Mouse (Mus musculus) frontal cortex, postnatal 14 days (tissue): Measurements from ENCODE around the gene Asb11.
A peak's percentile ranks its signal among the peaks of the same experiment; 100 is the strongest.

ENCODE experiments used
- DNase-seq, 2 experiments: peaks; one replicate each; pipeline ENCODE4 v3.0.0; 2022; ENCODE audit warnings: low spot score in 2 of 2

The Asb11 gene

DNA sequence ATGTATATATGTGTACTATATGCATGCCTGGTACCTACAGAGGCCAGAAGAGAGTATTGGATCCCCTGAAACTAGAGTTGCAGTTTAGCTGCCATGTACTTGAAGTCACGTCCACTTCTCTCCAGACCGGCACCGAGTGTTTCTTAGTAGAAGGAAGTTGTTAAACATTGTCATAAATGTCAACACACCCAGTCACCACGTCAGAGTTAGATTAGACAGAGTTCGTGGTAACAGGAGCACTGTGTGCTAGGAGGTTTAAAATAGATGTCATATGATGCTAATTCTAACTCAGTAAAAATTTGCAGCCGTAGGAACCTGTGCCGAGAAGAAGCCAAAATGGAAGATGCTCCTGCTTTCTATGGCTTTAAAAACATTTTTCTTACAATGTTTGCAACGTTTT, at the start of gene Asb11:
TSS of gene Asb11 (plus strand) at position 286 of the 400 bp plus-strand sequence.
- no peak for DNase-seq

DNA sequence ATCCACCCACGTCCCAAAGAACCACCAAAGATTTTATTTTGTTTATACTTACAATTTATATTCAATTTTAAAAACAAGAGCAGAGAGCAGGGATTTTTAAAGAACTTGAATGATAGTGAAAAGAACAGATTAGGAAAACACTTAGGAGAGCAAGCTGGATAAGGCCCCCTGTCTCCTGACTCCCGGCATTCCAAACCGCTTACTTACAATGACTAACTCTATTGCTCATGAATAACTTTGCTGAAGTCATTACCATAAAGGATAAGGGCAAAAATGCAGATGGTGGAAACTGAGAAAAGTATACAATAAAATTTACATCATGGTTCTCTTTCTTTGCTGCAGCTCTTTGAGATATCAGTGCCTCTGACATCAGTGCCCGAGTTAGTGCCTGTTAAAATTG, 42.7 kb upstream of the Asb11 start:
- DNase-seq = no peak

DNA sequence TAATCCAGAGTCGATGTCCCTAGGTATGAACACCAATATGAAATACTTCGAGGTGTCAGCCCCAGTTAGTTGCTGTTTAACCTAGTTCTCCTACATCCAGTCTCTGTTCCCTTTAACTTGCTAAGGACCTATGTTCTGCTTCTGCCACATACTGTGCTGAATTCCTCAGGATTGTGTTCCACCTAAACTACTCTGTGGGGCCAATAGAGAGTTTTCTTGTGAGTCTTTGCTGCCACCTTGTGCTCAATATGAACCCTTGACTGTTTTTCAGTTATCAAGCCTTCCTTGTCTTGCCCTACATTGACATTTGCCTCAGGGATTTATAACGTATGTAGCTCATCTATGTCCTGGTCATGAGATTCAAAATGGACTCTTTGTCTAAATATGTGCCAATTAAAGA, 38.3 kb upstream of the Asb11 start:
- DNase-seq = no peak

GRCm38 (mm10) chrX:164405080-164405649, 31.6 kb upstream of the Asb11 start:
- no peak for DNase-seq

GRCm38 (mm10) chrX:164406133-164407022, 30.4 kb upstream of the Asb11 start:
- no peak for DNase-seq

GRCm38 (mm10) chrX:164408301-164408927, 28.4 kb upstream of the Asb11 start:
- DNase-seq = no peak

- DNase-seq = no peak
Measured at GRCm38 (mm10) chrX:164410562-164410961, 26.2 kb upstream of the Asb11 start.

DNA sequence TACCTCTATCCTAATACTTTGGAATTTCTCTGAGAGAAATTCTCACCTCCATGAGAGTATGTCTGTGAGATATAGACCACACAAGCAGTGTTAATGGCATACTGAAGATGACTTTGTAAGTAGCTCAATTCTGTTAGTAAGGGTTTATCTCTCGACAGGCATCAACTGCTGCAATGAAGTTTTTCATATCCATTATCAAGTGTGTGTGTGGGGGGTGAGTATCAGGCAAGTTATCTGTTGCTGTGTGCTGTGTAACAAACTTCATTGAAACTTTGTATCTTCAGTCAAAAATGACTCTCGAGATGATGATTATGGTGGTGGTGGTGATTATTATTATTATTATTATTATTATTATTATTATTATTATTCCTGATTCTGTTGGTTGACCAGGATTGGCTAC, 20.0 kb upstream of the Asb11 start:
- DNase-seq = no peak

GRCm38 (mm10) chrX:164418008-164418407, 18.8 kb upstream of the Asb11 start:
- DNase-seq = no peak

- peak; percentile 86 to 93 for DNase-seq
Measured at GRCm38 (mm10) chrX:164419471-164419939, 17.3 kb upstream of the Asb11 start, which contains the start of gene Piga. Gene Piga (plus strand): TSS chrX:164419787.

DNA sequence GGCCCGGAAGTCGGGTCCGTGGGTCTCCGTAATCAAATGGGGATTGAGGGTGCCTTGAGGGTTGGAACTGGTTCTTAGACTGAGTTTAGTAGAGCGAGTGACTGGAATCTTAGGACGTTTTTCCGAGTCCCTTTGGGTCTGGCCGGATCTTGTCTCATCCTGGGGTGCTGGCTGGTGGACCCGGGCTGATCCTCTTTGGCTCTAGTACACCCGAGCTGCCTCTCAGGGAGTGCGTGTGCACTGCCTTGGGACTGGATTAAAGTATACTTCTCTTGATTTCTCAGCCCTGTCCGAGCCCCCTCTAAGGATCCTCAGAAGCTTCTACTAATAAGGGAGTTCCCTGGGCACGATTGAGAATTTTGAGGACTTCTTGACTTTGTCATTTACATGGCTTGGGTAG, 16.8 kb upstream of the Asb11 start:
- no peak for DNase-seq

DNA sequence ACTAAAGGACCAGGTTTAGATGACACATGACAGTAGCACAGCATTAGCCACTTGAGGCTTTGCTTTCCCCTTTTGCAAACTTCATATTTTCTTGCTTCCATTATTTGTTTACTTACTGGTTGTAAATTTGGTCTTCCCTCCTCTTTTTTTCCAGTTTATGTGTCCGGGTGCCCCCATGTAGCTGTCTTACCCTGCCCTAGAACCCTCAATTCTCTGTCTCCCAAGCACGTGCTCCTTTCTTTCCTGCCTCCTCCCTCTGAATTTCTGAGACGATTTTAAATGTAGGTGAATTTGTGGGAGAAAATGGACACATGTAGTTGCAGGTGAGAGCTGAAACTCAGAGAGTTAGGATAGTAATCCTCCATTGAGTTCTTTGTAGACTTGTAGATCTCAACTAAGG, 16.3 kb upstream of the Asb11 start:
- no peak for DNase-seq

DNA sequence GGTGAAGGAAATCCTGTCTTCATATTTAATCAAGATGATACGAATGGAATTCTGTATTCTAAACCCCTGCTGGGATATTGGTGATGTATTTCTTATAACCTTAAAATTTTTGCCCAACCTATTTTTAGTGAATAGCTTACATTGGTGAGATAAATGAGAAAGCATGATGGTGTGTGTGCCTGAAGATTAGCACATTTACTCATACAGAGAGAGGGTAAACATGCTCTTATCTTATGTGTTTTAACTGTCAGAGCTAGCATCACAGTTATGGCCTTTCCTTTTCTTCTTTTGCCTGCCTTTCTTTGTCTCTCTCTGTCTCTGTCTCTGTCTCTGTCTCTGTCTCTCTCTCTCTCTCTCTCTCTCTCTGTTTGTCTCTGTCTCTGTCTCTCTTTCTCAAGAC, 12.0 kb upstream of the Asb11 start:
- DNase-seq = no peak

- DNase-seq = no peak
Measured at GRCm38 (mm10) chrX:164427295-164427694, 9.5 kb upstream of the Asb11 start.

- DNase-seq = no peak
Measured at GRCm38 (mm10) chrX:164428224-164428623, 8.6 kb upstream of the Asb11 start.

DNA sequence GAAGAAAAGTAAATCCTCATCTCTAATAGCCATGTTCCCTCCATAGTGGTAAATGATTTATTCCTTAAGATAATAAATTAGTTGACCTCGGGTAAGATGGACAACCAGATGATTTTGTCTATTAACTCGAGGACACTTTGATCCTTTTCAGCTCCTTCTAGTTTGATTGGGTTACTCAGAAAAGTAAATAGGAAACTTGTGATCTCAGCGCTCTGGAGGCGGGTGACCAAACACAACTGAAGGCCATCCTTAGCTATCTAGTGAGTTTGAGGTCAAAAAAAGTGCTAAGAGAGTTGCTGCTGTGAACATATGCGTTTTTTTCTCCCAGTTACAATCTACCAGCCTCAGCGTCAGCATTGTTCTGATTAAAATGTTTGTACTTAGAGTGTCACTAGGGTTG, 6.2 kb upstream of the Asb11 start:
- no peak for DNase-seq

- no peak for DNase-seq
Measured at GRCm38 (mm10) chrX:164431133-164431532, 5.7 kb upstream of the Asb11 start.

DNA sequence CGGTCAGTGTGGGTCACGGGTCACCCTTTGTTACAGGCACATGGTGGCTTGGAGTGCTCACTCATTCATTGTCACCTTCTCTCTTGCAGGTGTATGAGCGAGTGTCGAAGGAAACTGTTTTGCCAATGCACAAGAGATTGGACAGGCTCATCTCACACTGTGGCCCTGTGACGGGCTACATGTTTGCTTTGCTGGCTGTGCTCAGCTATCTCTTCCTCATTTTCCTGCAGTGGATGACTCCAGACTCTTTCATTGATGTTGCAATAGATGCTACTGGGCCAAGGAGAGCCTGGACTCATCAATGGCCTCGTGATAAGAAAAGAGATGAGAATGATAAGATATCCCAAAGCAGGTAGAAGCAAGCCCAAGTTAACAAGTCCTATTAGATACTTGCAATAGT, 5.3 kb upstream of the Asb11 start:
- DNase-seq = no peak

DNA sequence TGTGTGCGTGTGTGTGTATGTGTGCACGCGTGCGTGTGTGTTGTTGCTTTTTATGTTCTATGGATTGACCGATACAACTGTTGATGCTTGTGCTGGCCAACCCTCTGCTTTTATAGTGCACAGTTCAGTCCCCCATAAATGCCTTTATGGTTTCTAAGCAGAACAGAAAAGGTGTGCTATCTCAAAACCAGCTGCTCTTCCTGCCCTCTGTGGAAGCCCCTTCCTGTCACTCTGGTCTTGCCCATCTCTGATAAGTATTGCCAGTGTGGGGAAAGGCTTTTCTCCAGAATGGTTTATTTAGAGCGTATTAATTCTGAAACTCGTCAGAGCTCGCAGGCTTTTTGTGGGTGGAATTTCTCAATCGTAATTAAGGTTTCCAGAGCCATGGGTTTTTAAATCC, 4.1 kb upstream of the Asb11 start:
- DNase-seq = no peak

GRCm38 (mm10) chrX:164439462-164439861, 2.7 kb downstream of the Asb11 start:
- DNase-seq = no peak

GRCm38 (mm10) chrX:164440140-164440539, 3.3 kb downstream of the Asb11 start:
- no peak for DNase-seq

DNA sequence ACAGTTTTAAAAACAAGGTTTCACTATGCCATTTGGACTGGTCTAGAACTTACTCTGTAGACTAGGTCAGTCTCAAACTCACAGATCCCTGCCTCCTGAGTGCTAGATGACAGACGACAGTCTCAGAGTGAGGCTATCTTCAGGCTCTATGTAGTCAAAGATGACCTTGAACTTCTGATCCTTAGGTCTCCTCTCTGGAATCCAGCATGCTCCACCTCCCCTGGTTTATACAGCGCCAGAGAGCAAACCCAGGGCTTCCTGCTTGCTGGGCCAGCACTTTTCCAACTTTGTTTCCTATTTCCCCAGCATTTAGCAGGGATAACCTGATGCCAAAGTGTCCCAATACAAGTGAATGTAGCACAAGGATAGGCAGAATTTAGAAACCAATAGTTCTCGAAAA, 3.9 kb downstream of the Asb11 start:
- DNase-seq = no peak

- no peak for DNase-seq
Measured at GRCm38 (mm10) chrX:164441306-164441705, 4.5 kb downstream of the Asb11 start.
